Comparison of ENCODE assay signal across 8 mouse cellular contexts in the genomic region with DNA sequence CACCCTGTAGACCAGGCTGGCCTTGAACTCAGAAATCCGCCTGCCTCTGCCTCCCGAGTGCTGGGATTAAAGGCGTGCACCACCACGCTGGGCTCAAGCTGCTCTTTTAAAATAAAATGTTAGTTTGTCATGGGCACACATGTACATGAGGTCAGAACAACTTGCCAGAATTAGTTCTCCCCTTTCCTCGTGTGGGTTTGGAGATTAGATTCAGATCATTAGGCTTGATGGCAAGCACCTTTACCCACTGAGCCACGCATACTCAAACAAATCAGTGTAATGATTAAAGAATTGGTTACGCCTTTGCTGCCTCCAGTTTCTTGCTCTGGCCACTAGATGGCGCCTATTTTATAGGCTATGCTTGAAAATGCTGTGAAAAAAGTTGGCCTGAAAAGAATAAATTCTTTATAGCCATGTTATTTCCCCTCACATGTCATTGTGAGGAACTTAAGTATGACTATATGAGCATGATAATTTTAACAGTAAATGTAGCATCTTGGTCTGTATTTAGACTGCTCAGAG. TPM values are rescaled to one million over a fixed set of nuclear protein-coding genes. Genes with fewer than 3 reads are reported as not detected.
DNase-seq lines count a peak whose midpoint lies in the region; ATAC-seq and TF ChIP-seq lines count a peak whose summit lies in the region.

No protein-coding gene starts in this region.

- no peak overlapping the region for H3K4me2 ChIP-seq in heart, postnatal 0 days (ENCODE audit: low read depth, low read length)
- no peak overlapping the region for H3K4me2 ChIP-seq in midbrain, postnatal 0 days (ENCODE audit: low read depth, low read length, poor library complexity, severe bottlenecking)

- TF ChIP-seq CTCF in heart, postnatal 0 days (IDR thresholded peaks at IDR 0.05; ENCODE audit: low read depth), result peak; percentile 75
- peak; percentile 51 for TF ChIP-seq CTCF in kidney, adult 2 months (conservative IDR thresholded peaks at IDR 0.05; ENCODE audit: insufficient read depth, insufficient read length, low read depth, low read length)
- peak; percentile 93 for TF ChIP-seq CTCF in midbrain, postnatal 0 days (IDR thresholded peaks at IDR 0.05)

- H3K27ac ChIP-seq in heart, postnatal 0 days (ENCODE audit: low read depth), result no peak overlapping the region
- no peak overlapping the region for H3K27ac ChIP-seq in heart, embryonic 10.5 days
- no peak overlapping the region for H3K27ac ChIP-seq in kidney, adult 2 months (ENCODE audit: insufficient read depth, low read depth, low read length)
- H3K27ac ChIP-seq in midbrain, postnatal 0 days (ENCODE audit: low read depth, low read length), result no peak overlapping the region
- no peak overlapping the region for H3K27ac ChIP-seq in forebrain, embryonic 10.5 days

- no peak overlapping the region for H3K9ac ChIP-seq in heart, postnatal 0 days (replicated peaks; ENCODE audit: low read depth, low read length)
- no peak overlapping the region for H3K9ac ChIP-seq in midbrain, postnatal 0 days (replicated peaks; ENCODE audit: low read length, poor library complexity, severe bottlenecking)

- DNase-seq in heart, postnatal 0 days (ENCODE audit: low spot score), result peak; percentile 50
- no peak for DNase-seq in heart, embryonic 10.5 days (ENCODE audit: low spot score)
- DNase-seq in urinary bladder, postnatal 14 days (ENCODE audit: low spot score), result peak; percentile 36
- DNase-seq in urinary bladder, adult 2 months (ENCODE audit: low spot score), result no peak
- DNase-seq in cerebellum, adult 9-11 months, result peak; percentile 23
- DNase-seq in kidney, adult 2 months, result peak; percentile 62
- DNase-seq in midbrain, postnatal 0 days (ENCODE audit: low spot score), result peak; percentile 77
- no peak for DNase-seq in forebrain, embryonic 10.5 days (ENCODE audit: extremely low spot score, low spot score)

- 46% methylated on average over 8 of the region's 8 CpGs for WGBS in heart, postnatal 0 days
- 59% methylated on average over 8 of the region's 8 CpGs for WGBS in heart, embryonic 10.5 days
- WGBS in kidney, adult 2 months, result 44% methylated on average over 8 of the region's 8 CpGs
- 50% methylated on average over 8 of the region's 8 CpGs for WGBS in midbrain, postnatal 0 days
- WGBS in forebrain, embryonic 10.5 days, result 65% methylated on average over 8 of the region's 8 CpGs

- no peak for TF ChIP-seq POLR2A in kidney, adult 2 months (IDR thresholded peaks at IDR 0.05; ENCODE audit: low read depth, low read length)

- no peak for TF ChIP-seq EP300 in heart, postnatal 0 days (IDR thresholded peaks at IDR 0.05; ENCODE audit: low read depth)

- H3K4me1 ChIP-seq in heart, postnatal 0 days (ENCODE audit: control insufficient read depth, insufficient read depth), result no peaks in the 10 kb centered on the region
- H3K4me1 ChIP-seq in heart, embryonic 10.5 days, result peaks cover 7% of the 10 kb centered on the region
- H3K4me1 ChIP-seq in kidney, adult 2 months (ENCODE audit: control insufficient read depth, insufficient read depth, low read length), result no peaks in the 10 kb centered on the region
- H3K4me1 ChIP-seq in midbrain, postnatal 0 days (ENCODE audit: insufficient read depth, low read length), result no peaks in the 10 kb centered on the region
- H3K4me1 ChIP-seq in forebrain, embryonic 10.5 days, result peaks cover 12% of the 10 kb centered on the region

- peaks cover 51% of the 10 kb centered on the region for H3K36me3 ChIP-seq in heart, postnatal 0 days (replicated peaks; ENCODE audit: control insufficient read depth, insufficient read depth, low read length)
- H3K36me3 ChIP-seq in heart, embryonic 10.5 days, result peaks cover 53% of the 10 kb centered on the region
- H3K36me3 ChIP-seq in kidney, adult 2 months (ENCODE audit: control insufficient read depth, insufficient read depth, low read length), result peaks cover 1% of the 10 kb centered on the region; the same call in 1 of the 2 replicates
- peaks cover 11% of the 10 kb centered on the region; the same call in 1 of the 2 replicates for H3K36me3 ChIP-seq in midbrain, postnatal 0 days (ENCODE audit: insufficient read depth, low read length)
- peaks cover 68% of the 10 kb centered on the region for H3K36me3 ChIP-seq in forebrain, embryonic 10.5 days (replicated peaks)

- no peaks in the 10 kb centered on the region for H3K9me3 ChIP-seq in heart, postnatal 0 days (replicated peaks; ENCODE audit: control insufficient read depth, low read length)
- H3K9me3 ChIP-seq in heart, embryonic 10.5 days, result no peaks in the 10 kb centered on the region
- no peaks in the 10 kb centered on the region for H3K9me3 ChIP-seq in midbrain, postnatal 0 days (ENCODE audit: low read length)
- no peaks in the 10 kb centered on the region for H3K9me3 ChIP-seq in forebrain, embryonic 10.5 days

- H3K4me3 ChIP-seq in heart, postnatal 0 days (ENCODE audit: low read depth, low read length), result no peak overlapping the region
- H3K4me3 ChIP-seq in heart, embryonic 10.5 days, result no peak overlapping the region
- no peak overlapping the region for H3K4me3 ChIP-seq in kidney, adult 2 months (ENCODE audit: insufficient read depth, low read depth, low read length)
- H3K4me3 ChIP-seq in midbrain, postnatal 0 days (ENCODE audit: low read depth, low read length), result no peak overlapping the region
- no peak overlapping the region for H3K4me3 ChIP-seq in forebrain, embryonic 10.5 days

- no peak for ATAC-seq in heart, postnatal 0 days (ENCODE audit: insufficient read depth, low read depth)
- no peak for ATAC-seq in midbrain, postnatal 0 days (ENCODE audit: low FRiP score)

- no peaks in the 10 kb centered on the region for H3K27me3 ChIP-seq in heart, postnatal 0 days (ENCODE audit: control insufficient read depth, insufficient read depth, low read length)
- no peaks in the 10 kb centered on the region for H3K27me3 ChIP-seq in heart, embryonic 10.5 days (ENCODE audit: insufficient read depth, poor library complexity, severe bottlenecking)
- no peaks in the 10 kb centered on the region; the same call in 1 of the 2 replicates for H3K27me3 ChIP-seq in kidney, adult 2 months (replicated peaks; ENCODE audit: control insufficient read depth, insufficient read depth, low read length)
- H3K27me3 ChIP-seq in midbrain, postnatal 0 days (ENCODE audit: insufficient read depth, low read length), result no peaks in the 10 kb centered on the region
- no peaks in the 10 kb centered on the region for H3K27me3 ChIP-seq in forebrain, embryonic 10.5 days (ENCODE audit: poor library complexity, severe bottlenecking)

RNA-seq across cellular contexts. Expression of a gene that starts 25.4 kb away (rescaled TPM):
- 181 and 286 TPM in 2 replicates for total RNA-seq in heart, postnatal 0 days (2014; rRNA removed; ENCODE audit: low replicate concordance)
- polyA plus RNA-seq in heart, postnatal 0 days (2015; fragmentation: Nextera tagmentation; extraction: Ambion mirVana), result 62.8 and 65.0 TPM in 2 replicates
- polyA plus RNA-seq in heart, embryonic 10.5 days (2016; fragmentation: Nextera tagmentation; extraction: Ambion mirVana), result 88.2 and 111 TPM in 2 replicates
- 26.4 and 28.3 TPM in 2 replicates for polyA plus RNA-seq in urinary bladder, adult 2 months (2012; rRNA removed)
- polyA plus RNA-seq in kidney, adult 2 months (2012; rRNA removed), result 12.0 and 16.7 TPM in 2 replicates
- total RNA-seq in midbrain, postnatal 0 days (2014; rRNA removed), result 51.8 and 57.7 TPM in 2 replicates
- 18.2 and 18.9 TPM in 2 replicates for polyA plus RNA-seq in midbrain, postnatal 0 days (2015; fragmentation: Nextera tagmentation; extraction: Ambion mirVana)
- 50.4 and 58.7 TPM in 2 replicates for polyA plus RNA-seq in forebrain, embryonic 10.5 days (2016; fragmentation: Nextera tagmentation; extraction: Ambion mirVana)

Comparison
In these comparisons a context has a peak if more than half of its experiments do, and no peak if none do; other contexts are left out.
1. DNase-seq: peak in heart, postnatal 0 days (single experiment), urinary bladder, postnatal 14 days (single experiment), cerebellum, adult 9-11 months (single experiment), kidney, adult 2 months (single experiment) and midbrain, postnatal 0 days (single experiment); none in heart, embryonic 10.5 days (single experiment), urinary bladder, adult 2 months (single experiment) and forebrain, embryonic 10.5 days (single experiment).
2. Peak in every context shown above with its lines, with median percentiles within 50 percentile points of each other: CTCF ChIP-seq.